Mouse (Mus musculus) granulocyte monocyte progenitor cell, adult 5-6 weeks (primary cell): ENCODE data around the gene 4930404N11Rik. TPM values are rescaled to one million over a fixed set of nuclear protein-coding genes. Genes with fewer than 3 reads are reported as not detected.

Experiments used
- ATAC-seq: replicated peaks from 2 replicates; pipeline ENCODE4 v1.8.0; 2016; ENCODE audit warnings: mild to moderate bottlenecking, moderate TSS enrichment, inconsistent platforms; ENCODE audit not compliant: poor library complexity, severe bottlenecking
- total RNA-seq, 2 experiments: library from RNA; stranded (forward) in 1 of 2; stranded (reverse) in 1 of 2; fragments of 200-712, 200-1000 nt in 1 of 2; fragments of >200 nt in 1 of 2; fragmentation: Nextera tagmentation in 1 of 2; gene quantifications; 2 replicates each; pipeline ENCODE4 v1.2.3; 2014 to 2017

Gene 4930404N11Rik
- total RNA-seq, 2 experiments from 2014 or later: 0.10 TPM; not detected in 1

DNA sequence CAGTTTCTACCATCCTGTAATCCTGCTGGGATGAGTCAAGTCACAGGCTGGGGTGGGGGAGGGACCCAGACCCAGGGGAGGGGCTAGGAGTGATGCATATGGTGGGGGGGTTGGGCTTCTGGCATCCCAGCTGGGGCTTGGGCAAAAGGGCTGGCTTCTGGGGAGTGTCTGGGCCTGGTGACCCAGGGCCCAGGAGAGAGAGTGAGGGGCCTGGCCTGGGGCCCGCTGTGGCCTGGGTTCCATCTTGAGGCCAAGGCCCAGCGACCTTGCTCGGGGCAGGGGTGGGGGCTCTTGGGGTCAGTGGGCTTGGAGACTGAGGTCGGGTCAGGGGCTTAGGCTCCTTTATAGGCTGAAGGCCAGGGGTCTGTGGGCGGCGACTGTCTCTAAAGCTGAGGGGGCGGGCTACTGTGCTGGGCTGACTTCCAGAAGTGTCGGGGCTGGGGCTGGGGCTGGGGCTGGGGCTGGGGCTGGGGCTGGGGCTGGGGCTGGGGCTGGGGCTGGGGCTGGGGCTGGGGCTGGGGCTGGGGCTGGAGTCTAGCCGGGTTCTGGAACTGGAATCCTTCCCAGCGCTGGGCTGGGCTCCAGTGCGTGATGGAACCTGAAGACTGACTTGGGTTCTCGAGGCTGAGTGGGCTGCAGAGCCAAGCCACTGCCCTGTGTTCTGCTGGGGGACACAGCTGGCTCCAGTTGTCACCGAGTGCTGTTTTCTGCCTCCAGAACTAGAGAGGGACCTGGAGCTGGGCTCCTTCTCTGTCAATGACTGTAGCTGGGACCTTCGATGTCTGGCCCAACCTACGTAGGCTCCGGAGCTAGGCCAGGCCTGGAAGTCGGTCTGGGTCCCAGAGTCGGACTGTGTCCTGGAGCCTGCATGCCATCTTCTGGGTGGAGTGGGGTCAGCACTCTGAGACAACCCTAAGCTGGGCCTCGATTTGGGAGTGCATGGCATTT, 29.9 kb downstream of the 4930404N11Rik start:
- no peak for ATAC-seq

DNA sequence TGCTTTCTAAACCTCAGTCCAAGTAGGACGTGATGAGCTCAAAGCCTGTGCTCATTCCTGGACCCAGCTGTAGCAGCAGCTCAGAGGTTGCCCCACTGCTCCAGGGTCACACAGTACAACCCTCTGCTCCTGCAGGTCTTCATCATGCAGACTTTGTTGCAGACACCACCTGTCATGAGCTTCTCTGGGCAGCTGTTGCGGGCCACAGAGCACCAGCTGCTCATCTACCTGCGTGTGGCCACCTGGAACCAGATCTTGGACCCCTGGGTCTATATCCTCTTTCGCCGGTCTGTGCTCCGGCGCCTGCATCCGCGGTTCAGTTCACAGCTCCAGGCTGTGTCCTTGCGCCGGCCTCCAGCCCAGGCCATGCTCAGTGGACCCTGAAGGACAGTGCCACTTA, 31.3 kb downstream of the 4930404N11Rik start:
- no peak for ATAC-seq

DNA sequence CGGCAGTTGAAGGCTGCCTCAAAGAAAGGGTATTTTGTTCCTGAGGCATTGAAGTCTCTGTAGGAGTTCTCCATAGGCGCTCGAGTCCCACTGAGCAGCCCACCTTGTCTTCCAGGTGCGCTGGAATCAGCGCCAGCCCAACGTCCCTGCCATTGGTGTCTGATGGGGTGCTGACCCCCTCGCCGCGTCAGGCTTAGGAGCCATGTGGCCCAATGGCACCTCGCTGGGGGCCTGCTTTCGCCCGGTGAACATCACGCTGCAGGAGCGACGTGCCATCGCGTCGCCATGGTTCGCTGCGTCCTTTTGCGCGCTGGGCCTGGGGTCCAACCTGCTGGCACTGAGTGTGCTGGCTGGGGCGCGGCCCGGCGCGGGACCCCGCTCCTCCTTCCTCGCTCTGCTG, 33.3 kb downstream of the 4930404N11Rik start:
- no peak for ATAC-seq

DNA sequence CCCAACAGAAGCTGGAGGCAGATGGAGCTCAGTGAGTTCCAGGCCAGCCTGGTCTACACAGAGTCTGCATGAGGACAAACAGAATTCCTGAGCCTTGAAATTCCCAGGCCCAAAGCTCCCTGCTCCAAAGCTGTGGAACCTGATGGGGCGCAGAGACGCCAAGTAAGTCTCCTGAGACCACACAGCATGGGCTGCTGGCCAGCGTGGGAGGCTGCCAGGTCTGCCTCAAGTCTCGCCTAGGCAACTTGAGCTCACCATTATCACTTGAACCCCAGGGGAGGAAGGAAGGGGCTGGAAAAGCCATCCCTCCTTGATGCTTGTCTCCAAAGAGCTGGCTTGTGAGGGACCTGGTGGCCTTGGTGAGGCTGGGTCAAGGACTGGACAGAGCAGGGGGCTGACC, 35.6 kb downstream of the 4930404N11Rik start:
- ATAC-seq: no peak

DNA sequence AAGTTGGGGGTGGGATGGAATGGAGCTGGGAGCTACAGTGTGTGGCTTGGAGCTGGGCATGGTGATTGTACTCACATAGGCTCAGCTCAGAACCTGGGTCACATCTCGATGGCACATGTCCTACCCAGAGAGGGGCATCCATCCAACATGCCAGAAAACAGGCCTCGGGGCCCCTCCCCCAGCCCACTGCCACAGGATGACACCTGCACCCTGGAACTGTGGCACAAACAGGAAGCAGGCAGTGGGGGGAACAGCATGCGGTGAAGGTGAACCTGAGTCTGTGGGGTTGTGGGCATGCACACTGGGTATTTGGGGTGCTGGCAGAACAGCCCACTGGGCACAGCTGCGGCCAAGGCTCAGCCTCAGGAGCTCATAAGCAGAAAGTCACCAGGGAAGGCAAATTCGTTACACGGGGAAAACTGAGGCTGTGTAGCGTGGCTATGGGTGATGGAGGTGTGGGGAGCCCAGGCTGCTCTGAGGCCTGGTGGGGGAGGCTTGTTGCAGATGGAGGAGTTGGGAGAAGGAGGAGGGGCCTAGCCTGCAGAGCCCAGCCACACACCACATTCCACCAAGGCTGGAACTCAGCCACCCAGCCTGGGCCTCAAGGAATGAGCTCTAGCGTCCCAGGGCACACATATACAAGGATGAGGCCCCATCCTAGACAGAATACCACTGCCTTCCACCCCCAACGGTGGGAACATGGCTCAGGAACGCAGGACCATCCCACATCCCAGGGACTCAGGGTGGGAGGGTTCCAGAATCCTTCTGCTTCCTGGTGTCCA, 36.2 kb downstream of the 4930404N11Rik start:
- ATAC-seq: peak; percentile 26; the same call in 1 of the 2 replicates

DNA sequence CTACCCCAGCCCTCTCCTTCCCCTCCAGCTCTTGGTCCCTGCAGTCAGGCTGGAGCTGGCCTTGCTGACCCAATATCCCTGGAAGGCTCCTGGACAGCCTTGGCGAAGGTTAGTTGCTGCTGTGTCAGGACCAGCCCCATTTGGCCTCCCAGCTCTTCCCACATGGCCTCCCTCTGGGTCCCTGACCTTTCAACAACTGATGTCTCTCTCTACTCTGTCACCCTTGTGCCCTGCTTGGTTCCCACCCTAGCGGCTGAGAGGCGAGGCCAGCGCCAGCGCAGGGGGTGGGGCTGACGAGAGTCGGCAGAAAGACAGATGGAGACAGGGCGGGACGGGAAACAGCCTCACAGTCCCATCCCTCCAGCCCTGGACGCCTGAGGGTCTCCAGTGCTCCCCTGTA, 37.2 kb downstream of the 4930404N11Rik start, which contains the start of gene Tbxa2r:
Gene Tbxa2r, plus strand, starts transcription at position 346 of the 400 bp plus-strand sequence.
- peak; percentile 41 for ATAC-seq

DNA sequence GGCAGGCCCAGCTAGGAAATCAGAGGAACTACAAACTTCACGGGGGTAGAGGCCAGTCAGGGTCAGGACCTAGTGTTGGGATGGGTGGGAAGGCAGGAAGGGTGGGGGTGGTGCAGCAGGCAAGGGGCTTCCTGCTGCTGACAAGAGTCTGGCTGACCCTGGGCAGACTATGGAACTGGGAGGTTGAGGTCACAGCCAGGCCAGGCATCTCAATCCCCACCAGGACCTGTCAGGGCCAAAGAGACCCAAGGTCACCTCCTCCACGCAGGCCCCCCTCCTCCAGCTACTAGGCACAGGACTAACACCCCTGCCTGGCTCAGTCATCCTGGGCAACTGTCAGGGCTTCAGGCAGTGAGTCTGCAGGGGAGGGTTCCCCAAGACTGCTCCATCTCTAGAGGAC, 37.7 kb downstream of the 4930404N11Rik start:
- ATAC-seq: no peak

DNA sequence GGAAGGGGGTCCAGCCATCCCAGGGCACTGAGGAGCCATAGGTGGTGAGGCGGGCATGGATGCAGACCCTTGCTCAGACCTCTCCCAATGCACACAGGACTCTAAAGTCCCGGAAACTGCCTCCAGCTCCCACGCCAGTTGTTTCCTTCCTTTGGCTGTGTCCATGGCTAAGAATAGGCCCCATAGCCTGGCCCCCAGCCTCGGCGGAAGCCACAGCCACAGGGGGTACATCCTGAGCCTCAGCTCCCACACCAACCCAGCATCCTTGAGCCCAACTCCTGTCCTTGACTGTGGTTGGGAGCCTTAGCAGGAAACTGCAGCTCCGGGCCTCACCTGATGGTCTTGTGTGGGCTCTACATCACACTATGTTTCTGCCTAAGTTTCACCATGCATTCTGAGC, 38.8 kb downstream of the 4930404N11Rik start:
- ATAC-seq: no peak

DNA sequence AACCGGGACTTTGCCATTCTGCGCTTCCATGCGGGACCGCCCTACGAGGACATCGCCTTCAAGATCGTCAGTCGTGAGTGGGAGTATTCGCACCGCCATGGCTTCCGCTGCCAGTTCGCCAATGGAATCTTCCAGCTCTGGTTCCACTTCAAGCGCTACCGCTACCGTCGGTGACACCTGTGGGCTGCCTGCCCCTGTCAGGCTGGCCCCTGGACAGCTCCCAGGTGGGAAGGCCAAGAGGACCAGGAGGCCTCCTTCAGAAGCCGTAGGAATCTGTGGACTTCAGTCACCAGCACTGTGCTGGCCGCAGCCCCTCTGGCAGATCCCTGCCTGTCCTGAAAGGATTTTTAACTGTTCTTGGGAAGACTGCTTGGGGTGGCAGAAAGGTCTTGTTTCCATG, 39.8 kb downstream of the 4930404N11Rik start:
- no peak for ATAC-seq

DNA sequence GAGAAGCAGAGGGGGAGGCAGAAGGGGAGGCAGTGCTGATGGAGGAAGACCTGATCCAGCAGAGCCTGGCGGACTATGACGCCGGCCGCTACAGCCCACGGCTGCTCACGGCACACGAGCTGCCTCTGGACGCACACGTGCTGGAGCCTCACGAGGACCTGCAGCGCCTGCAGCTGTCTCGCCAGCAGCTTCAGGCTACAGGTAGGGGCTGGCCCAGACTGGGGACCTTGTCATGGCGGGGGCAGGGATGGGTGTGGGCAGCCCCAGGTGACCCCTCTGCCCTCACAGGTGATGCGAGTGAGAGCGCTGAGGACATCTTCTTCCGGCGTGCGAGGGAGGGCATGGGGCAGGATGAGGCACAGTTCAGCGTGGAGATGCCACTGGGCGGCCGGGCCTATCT, 40.4 kb downstream of the 4930404N11Rik start:
- no peak for ATAC-seq

DNA sequence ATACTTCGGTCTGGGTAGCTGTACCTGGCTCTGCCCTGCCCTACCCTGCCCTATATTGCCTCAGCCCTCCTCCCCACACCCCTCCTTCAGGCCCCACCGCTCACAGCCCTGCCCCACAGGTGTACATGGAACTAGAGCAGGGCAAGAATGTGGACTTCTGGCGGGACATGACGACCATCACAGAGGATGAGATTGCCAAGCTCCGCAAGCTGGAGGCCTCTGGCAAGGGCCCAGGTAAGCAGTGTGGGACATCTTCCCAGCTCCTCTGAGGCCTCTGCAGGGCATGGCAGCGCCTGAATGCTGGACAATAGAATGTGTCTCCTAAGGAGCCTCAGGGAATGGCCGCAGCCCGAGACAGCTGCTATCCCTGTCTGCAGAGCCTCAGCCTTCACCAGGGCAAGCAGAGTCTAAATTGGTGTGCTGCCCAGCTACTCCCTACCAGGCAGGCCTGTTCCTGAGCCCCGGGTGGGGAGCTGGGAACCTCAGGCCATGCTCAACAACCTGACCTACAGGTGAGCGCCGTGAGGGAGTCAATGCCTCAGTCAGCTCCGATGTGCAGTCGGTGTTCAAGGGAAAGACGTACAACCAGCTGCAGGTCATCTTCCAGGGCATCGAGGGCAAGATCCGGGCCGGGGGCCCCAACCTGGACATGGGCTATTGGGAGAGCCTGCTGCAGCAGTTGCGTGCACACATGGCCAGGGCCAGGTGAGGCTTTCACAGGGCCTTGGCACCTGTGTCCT, 41.7 kb downstream of the 4930404N11Rik start:
- no peak for ATAC-seq

DNA sequence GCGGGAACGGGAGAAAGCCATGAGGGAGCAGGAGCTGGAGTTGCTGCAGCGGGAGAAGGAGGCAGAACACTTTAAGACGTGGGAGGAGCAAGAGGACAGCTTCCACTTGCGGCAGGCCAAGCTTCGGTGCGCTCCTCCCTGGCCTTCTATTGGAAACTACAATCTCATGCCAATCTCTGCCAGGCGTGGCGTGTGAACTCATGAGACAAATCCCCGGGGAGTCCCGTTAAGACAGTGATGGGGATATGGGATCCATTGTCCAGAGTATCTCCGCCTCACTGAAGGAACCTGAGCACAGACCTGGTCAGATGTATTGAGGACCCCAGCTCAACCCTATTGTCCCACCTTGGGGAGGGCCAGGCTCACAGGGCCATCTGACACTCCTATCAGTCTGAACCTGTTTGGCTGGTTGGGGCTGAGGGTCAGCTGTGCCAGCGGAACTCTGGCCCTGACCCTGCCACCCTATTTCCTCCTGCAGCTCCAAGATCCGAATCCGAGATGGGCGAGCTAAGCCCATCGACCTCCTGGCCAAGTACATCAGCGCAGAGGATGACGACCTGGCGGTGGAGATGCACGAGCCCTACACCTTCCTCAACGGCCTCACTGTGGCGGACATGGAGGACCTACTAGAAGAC, 42.4 kb downstream of the 4930404N11Rik start:
- ATAC-seq: no peak

DNA sequence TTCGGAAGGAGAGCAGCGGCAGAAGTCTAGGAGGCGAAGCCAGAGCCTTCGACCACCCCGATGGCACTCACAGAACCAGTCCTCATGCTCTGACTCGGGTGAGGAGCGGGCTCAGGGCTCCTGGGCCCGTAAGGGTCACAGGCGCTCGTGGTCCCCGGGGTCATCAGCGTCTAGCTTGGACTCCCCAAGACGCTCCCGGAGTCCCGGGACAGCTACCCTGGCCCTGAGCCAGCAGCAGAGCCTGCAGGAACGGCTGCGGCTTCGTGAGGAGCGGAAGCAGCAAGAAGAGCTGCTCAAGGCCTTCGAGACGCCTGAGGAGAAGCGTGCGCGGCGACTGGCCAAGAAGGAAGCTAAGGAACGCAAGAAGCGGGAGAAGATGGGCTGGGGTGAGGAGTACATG, 43.2 kb downstream of the 4930404N11Rik start:
- ATAC-seq: no peak

DNA sequence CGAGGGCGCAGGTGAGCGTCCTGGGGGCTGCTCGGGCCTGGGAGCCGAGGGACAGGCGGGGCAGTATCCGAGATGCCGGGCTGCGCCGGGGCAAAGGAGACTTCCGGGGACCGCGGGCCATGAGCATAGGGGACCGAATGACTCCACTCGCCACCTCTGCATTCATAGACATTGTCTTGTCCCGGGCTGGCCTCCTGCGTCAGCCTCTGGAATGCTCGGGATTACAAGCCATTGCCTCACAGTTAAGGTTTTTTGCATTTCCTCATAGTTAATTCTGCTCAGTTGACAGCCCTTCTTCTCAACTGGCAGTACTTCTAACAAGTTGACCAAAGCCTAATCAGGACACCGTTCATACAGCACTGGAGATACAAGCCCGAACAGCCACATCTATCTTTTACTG, 44.2 kb downstream of the 4930404N11Rik start:
- no peak for ATAC-seq

DNA sequence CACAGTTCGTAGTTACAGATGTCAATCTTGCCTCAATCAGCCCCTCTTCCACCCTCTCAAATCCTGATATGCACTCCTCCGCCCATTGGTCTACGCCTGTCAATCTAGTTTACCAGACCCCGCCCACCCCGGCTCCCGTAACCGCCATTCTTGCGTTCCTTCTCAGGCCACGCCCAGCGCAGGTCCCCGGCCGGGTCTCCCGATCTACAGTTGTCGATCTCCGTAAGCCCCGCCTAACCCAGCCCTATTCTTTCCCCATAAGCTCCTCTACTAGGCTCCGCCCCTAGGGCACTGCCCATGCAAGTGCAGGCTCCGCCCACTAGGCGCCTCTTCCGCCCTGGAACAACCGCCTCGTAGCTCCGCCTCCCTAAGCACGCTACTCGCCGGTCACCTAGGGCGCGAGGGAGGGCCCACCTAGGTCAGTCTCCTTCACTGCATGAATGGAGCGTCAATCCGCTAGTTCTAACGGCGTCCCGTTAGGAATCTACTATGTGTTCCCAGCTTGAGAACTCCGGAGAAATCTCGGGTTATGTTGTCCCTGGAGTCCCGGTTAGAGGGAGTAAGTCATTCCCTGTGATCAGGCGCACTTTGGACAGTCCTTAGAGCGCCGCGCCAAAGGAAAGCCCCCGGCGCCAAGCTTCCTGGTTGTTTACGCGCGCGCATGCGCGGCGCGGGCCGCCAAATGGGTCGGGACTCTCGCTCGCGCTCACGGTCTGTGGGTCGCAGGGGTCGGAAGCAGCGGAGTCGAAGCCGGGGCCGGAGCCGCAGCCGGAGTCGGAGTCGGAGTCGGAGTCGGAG, 44.9 kb downstream of the 4930404N11Rik start, which contains the start of gene Cactin:
Gene Cactin, plus strand, starts transcription at position 554 of the 798 bp plus-strand sequence.
- peak; percentile 72 for ATAC-seq

DNA sequence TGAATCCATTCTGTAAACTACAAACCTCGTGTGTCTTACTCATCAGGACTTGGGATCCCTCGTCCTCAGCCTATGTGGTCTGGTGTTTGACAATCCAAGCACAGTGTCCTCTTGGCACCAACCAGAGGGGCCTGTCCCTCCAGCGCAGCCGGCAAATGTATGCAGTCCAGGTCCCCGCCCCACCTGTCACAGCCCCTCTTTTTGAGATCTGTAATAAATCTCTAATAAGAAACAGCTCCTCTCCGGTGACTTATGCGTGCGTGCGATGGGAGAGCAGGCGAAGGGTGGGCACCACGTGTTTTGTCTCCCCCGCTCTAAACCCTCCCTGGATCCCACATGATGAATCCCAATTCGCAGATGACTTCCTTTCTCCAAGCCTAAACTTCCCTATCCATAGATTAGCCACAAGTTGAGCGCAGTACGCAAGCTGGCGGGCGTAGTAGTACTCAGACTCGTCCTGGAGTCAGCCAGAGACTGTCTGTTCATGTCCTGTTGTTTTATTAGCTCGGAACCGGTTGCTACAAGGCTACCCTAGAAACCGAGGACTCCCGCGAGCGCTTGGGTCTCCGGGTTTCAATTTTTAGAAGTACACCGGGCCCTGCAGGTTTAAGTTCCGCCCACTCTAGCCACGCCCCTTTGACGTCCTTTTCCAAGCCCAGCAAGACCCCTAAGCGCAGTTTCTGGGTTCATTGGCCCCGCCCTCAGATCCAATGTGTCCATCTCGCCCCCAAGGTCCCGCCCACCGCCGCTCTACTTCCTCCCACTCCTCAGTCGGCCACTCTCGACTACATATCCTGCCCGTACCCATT, 45.7 kb downstream of the 4930404N11Rik start:
- ATAC-seq: peak; percentile 65

DNA sequence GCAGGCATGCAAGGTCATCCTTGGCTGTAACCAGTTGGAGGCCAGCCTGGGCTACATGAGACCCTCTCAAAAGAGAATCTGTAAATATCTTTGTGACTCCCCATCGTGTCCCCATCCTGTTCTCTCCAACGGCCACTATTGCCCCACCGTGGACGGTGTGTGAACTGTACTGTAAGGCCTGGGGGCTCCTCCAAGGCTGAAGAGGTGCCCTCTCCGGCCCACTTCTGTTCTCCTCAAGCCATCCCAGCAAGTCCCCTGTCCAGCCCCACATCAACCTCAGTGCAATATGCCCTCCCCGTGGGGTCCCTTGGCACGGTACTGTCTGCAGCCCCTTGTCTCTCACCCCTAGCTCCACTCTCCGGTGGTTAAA, 46.3 kb downstream of the 4930404N11Rik start:
- ATAC-seq: no peak

DNA sequence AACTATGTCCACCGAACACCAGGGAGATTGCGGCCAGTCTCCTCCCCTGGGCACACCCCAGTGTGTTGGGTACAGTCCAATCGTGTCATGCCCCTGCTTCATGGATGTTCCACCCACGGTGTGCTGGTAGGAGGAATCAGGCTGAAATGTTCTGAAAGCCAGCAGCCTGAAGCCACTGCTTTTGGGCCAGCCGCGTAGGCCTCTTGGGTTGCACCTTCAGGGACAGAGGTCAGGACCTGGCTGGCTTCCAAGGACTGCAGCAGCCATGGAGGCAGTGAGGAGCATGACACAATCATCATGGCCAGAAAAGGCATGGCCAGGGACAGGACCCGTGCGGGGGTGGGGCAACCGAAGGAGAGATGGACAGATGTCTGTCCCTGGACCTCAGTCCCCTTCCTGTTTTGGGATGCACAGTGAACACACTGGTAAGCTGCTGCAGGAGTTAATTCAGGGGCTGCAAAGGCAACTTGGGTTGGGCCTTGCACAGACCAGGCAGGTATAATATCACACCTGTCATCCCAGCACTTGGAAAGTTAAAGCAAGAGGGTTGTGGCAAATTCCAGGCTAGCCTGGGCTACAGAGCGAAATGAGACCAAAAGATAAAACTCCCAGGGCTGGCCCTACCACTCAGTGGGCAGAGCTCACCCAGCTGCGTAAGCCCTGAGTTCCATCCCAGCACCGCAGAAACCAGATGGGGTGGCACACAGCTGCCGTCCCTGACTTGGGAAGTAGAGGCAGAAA, 46.9 kb downstream of the 4930404N11Rik start:
- ATAC-seq: no peak
